In genomic region chr8:124521946-124522345, GRCm38 (mm10) we compare ENCODE assay signal across 8 mouse cellular contexts. TPM values are rescaled to one million over a fixed set of nuclear protein-coding genes. Genes with fewer than 3 reads are reported as not detected.
DNase-seq lines count a peak whose midpoint lies in the region; ATAC-seq and TF ChIP-seq lines count a peak whose summit lies in the region.

No protein-coding gene starts in this region.

- no peak for TF ChIP-seq CTCF in cerebellum, adult 2 months (IDR thresholded peaks at IDR 0.05; ENCODE audit: borderline replicate concordance, insufficient read depth, low read depth, low read length)

- peak overlapping the region; percentile 86 for H3K4me2 ChIP-seq in embryonic facial prominence, embryonic 13.5 days
- H3K4me2 ChIP-seq in midbrain, embryonic 11.5 days, result peak overlapping the region; percentile 88

- TF ChIP-seq POLR2A in cerebellum, adult 2 months (IDR thresholded peaks at IDR 0.05; ENCODE audit: borderline replicate concordance, insufficient read depth, low read length), result no peak

- H3K27me3 ChIP-seq in cerebellum, adult 2 months (ENCODE audit: control insufficient read depth, insufficient read depth, low read length), result no peaks in the 10 kb centered on the region
- H3K27me3 ChIP-seq in embryonic facial prominence, embryonic 13.5 days, result no peaks in the 10 kb centered on the region
- H3K27me3 ChIP-seq in midbrain, embryonic 11.5 days (ENCODE audit: control insufficient read depth, insufficient read depth, low read length), result no peaks in the 10 kb centered on the region

- WGBS in cerebellum, adult 2 months, result 78% methylated on average over 6 of the region's 6 CpGs
- 87% methylated on average over 6 of the region's 6 CpGs for WGBS in embryonic facial prominence, embryonic 13.5 days
- WGBS in midbrain, embryonic 11.5 days, result 95% methylated on average over 6 of the region's 6 CpGs

- H3K9ac ChIP-seq in embryonic facial prominence, embryonic 13.5 days, result peak overlapping the region; percentile 93
- H3K9ac ChIP-seq in midbrain, embryonic 11.5 days (ENCODE audit: low read length), result no peak overlapping the region

- no peaks in the 10 kb centered on the region for H3K9me3 ChIP-seq in embryonic facial prominence, embryonic 13.5 days
- H3K9me3 ChIP-seq in midbrain, embryonic 11.5 days (ENCODE audit: control insufficient read depth, low read length), result no peaks in the 10 kb centered on the region

- peaks cover 8% of the 10 kb centered on the region for H3K4me1 ChIP-seq in cerebellum, adult 2 months (ENCODE audit: control insufficient read depth, insufficient read depth, low read length)
- H3K4me1 ChIP-seq in embryonic facial prominence, embryonic 13.5 days, result peaks cover 15% of the 10 kb centered on the region
- H3K4me1 ChIP-seq in midbrain, embryonic 11.5 days (ENCODE audit: control insufficient read depth, insufficient read depth, low read length), result peaks cover 11% of the 10 kb centered on the region

- no peak overlapping the region for H3K27ac ChIP-seq in cerebellum, adult 2 months (ENCODE audit: insufficient read depth, low read length)
- no peak overlapping the region for H3K27ac ChIP-seq in embryonic facial prominence, embryonic 13.5 days
- H3K27ac ChIP-seq in midbrain, embryonic 11.5 days (ENCODE audit: low read depth, low read length), result no peak overlapping the region

- H3K36me3 ChIP-seq in embryonic facial prominence, embryonic 13.5 days, result peaks cover 21% of the 10 kb centered on the region
- H3K36me3 ChIP-seq in midbrain, embryonic 11.5 days (ENCODE audit: control insufficient read depth, insufficient read depth, low read length), result no peaks in the 10 kb centered on the region

- peak overlapping the region; percentile 48 for H3K4me3 ChIP-seq in cerebellum, adult 2 months (replicated peaks; ENCODE audit: insufficient read depth, low read depth, low read length)
- peak overlapping the region; percentile 87 for H3K4me3 ChIP-seq in embryonic facial prominence, embryonic 13.5 days
- 0 out of 2 replicates have a peak overlapping the region, but pooled peaks have one; percentile 90 for H3K4me3 ChIP-seq in midbrain, embryonic 11.5 days (ENCODE audit: low read depth, low read length)

- no peak for ATAC-seq in cerebellum, adult (ENCODE audit: insufficient number of reproducible peaks, low FRiP score, low TSS enrichment)
- ATAC-seq in embryonic facial prominence, embryonic 13.5 days (ENCODE audit: insufficient number of reproducible peaks, insufficient read depth, low FRiP score, low TSS enrichment, low read depth), result no peak
- no peak for ATAC-seq in midbrain, embryonic 11.5 days (ENCODE audit: low FRiP score)

- no peak for DNase-seq in cerebellum, adult 2 months
- DNase-seq in kidney, adult 18-20 months, result peak; percentile 60
- DNase-seq in midbrain, embryonic 11.5 days (ENCODE audit: low spot score, missing footprints), result no peak
- DNase-seq in adrenal gland, adult 2 months, result no peak
- no peak for DNase-seq in yolk sac, embryonic 10.5 days (ENCODE audit: low spot score)
- no peak for DNase-seq in frontal cortex, postnatal 25 days (ENCODE audit: low spot score in 2 of 2)

RNA-seq across cellular contexts. Expression of gene Cog2, which starts 1.4 kb away (rescaled TPM):
- polyA plus RNA-seq in cerebellum, adult 2 months (2012; rRNA removed), result 38.4 and 40.7 TPM in 2 replicates
- 39.7 and 39.9 TPM in 2 replicates for polyA plus RNA-seq in embryonic facial prominence, embryonic 13.5 days (2015; fragmentation: Nextera tagmentation; extraction: Ambion mirVana)
- 40.9 and 42.1 TPM in 2 replicates for polyA plus RNA-seq in midbrain, embryonic 11.5 days (2014; fragmentation: Nextera tagmentation; extraction: Ambion mirVana)
- 10 to 100 TPM; 38.2 to 41.8 TPM for total RNA-seq in adrenal gland, adult 2 months (2021)
- polyA plus RNA-seq in adrenal gland, adult 2 months (2012; rRNA removed), result 12.9 and 13.8 TPM in 2 replicates

RNA-seq across cellular contexts. Expression of gene Agt, which starts 47.6 kb away (rescaled TPM):
- polyA plus RNA-seq in cerebellum, adult 2 months (2012; rRNA removed), result 125 and 129 TPM in 2 replicates
- 0.28 and 1.9 TPM in 2 replicates for polyA plus RNA-seq in embryonic facial prominence, embryonic 13.5 days (2015; fragmentation: Nextera tagmentation; extraction: Ambion mirVana)
- polyA plus RNA-seq in midbrain, embryonic 11.5 days (2014; fragmentation: Nextera tagmentation; extraction: Ambion mirVana), result not detected in 2 replicates
- total RNA-seq in adrenal gland, adult 2 months (2021), result 10 to 100 TPM in 1 of 2 experiments, 1 to 10 TPM in 1; 4.1 to 12.3 TPM
- 17.3 and 19.6 TPM in 2 replicates for polyA plus RNA-seq in adrenal gland, adult 2 months (2012; rRNA removed)

RNA-seq across cellular contexts. Expression of gene Capn9, which starts 54.0 kb away (rescaled TPM):
- polyA plus RNA-seq in cerebellum, adult 2 months (2012; rRNA removed), result 0.06 and 0.08 TPM in 2 replicates
- polyA plus RNA-seq in embryonic facial prominence, embryonic 13.5 days (2015; fragmentation: Nextera tagmentation; extraction: Ambion mirVana), result 0.08 TPM in 1 of 2 replicates, not detected in the other
- not detected in 2 replicates for polyA plus RNA-seq in midbrain, embryonic 11.5 days (2014; fragmentation: Nextera tagmentation; extraction: Ambion mirVana)
- under 1 TPM in 1 of 2 experiments, not detected in 1; 0.26 TPM for total RNA-seq in adrenal gland, adult 2 months (2021)
- 0.11 and 0.12 TPM in 2 replicates for polyA plus RNA-seq in adrenal gland, adult 2 months (2012; rRNA removed)
